Mouse (Mus musculus): ENCODE data around the gene Dstn.

DNA sequence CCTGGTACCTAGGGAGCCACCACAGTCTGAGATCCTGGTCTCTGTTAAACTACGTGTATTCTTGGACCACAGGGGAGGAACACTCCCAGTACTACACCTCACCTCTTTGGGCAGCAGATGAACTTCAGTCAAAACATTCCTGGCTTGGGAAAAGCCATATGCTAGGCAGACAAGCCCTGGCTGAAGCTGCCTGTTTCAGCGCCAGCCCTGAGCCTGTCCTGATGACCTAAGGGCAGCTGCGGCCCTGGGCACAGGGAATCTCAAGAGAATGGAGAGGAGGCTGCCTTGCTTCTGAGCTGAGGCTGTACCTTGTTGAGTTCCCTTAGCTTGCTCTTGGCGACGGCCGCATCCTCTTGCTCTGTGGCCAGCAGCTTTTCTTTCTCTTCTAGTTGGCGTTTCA, 58.0 kb downstream of the Dstn start:
- TF ChIP-seq POLR2A (IDR thresholded peaks at IDR 0.05; ENCODE audit: insufficient read length, low read depth) (no peak), POLR2AphosphoS2 (IDR thresholded peaks at IDR 0.05; ENCODE audit: insufficient read length, low read depth) (no peak), MAX (IDR thresholded peaks at IDR 0.05; ENCODE audit: low read depth) (no peak), SRF (IDR thresholded peaks at IDR 0.05; ENCODE audit: control insufficient read depth, insufficient read length, low read depth) (no peak), MYOG (IDR thresholded peaks at IDR 0.05; ENCODE audit: control insufficient read depth in 1 of 3, insufficient read depth in 1 of 3, insufficient read length in 2 of 3, low read depth in 2 of 3) (no peak), CEBPB (IDR thresholded peaks at IDR 0.05; ENCODE audit: insufficient read depth, poor library complexity, severe bottlenecking) (no peak), USF1 (IDR thresholded peaks at IDR 0.05; ENCODE audit: low read depth) (no peak), E2F4 (IDR thresholded peaks at IDR 0.05; ENCODE audit: insufficient read depth) (no peak), MYOD1 (IDR thresholded peaks at IDR 0.05; ENCODE audit: control insufficient read depth in 1 of 3, insufficient read length in 2 of 3, low read depth in 2 of 3) (no peak), REST (IDR thresholded peaks at IDR 0.05; ENCODE audit: insufficient read depth, insufficient read length) (no peak), TCF12 (IDR thresholded peaks at IDR 0.05; ENCODE audit: insufficient read depth, poor library complexity, severe bottlenecking) (no peak)
